Mouse (Mus musculus) heart, postnatal 36 days (tissue): ENCODE results near the gene Pik3cb. TPM values are rescaled to one million over a fixed set of nuclear protein-coding genes. Genes with fewer than 3 reads are reported as not detected.

Source experiments
- DNase-seq, 2 experiments: peaks; one replicate each; pipeline ENCODE4 v3.0.0; 2021 to 2022
- intact Hi-C: fragments of 180-260 bp; cut with DNase I; formaldehyde crosslinking; loops from one replicate; pipeline ENCODE4 v1.15.1; 2025
- total RNA-seq, 2 experiments: library from RNA; stranded (reverse); gene quantifications; 2 replicates each; pipeline ENCODE4 v1.2.3; 2021

Gene Pik3cb
- total RNA-seq, 2 experiments from 2014 or later, result 10.8 to 11.6 TPM

DNA sequence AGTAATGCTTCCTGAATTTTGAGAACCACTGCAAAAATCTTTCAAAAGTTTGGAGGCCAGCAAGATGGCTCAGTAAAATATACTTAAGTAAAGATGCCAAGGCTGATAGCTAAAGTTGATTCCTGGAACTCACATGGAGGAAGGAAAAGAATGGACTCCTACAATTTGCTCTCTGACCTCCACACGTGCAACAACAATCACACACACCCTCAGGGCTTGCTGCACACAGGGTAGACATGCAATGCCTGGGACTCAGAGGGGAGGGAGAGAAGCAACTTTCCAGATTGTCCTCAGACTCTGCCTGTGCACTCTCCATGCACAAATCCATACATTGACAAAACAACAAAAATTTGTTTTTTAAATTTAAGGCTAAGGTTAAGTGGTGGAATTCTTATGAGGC is 42.8 kb downstream of the Pik3cb start:
- no peak for DNase-seq
- intact Hi-C loops, result loop anchor here (2.0 kb wide), 1 partner anchor 43 kb away; the partner anchor contains the start of gene Pik3cb

DNA sequence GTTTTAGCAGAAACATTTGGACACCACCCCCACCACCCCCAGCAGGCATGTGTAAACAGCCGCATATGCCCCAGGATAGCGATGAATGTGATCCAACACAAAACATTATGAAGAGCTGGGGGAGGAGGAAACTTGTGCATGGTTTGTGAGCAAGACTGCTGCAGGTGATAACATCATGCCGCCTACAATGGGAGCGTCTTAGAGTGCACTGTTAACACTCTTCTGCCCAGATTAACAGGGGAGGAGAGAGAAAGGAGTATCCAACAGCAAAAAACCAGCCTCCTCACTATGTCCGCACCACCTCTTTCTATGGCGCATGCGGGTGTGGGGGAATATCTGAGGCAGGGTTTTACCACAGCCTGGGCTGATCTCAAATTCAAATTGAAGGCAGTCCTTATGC is 45.2 kb downstream of the Pik3cb start:
- intact Hi-C loops, result no loop called here
- DNase-seq, result no peak

DNA sequence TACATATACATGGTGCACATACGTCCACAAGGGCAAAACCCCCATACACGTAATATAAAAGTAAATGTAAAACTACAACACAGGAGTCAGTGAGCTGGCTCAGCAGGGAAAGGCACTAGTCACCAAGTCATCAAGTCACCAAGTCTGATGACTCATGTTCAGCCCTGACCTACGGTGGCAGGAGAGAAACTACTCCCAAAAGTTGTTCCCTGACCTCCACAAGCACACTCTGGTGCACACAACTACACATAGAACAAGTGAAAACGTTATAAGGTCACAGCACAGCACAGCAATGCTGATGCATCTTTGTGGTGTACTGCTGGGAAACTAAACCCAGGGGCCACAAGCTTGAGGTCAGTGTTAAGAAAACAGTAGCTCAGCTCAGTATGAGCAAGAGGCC is 49.9 kb downstream of the Pik3cb start:
- DNase-seq, result no peak
- intact Hi-C loops, result no loop called here

DNA sequence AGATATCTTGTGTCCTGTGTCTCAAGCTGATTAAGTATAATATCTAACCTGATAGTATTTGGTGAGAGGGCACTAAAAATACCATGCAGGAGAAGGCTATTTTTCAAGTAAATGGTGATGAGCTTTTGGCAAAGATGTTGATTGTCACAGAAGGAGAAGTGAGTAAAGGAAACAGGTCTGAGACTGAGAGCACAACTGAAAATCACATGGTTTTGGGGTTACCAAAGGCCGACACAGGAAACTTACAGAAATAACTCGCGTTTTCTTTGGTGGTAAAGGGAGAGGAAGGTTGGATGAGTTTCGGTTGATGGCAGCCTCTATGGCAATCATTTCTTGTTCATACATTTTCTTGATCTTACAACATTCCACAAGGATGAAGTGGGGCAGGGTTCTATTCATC is 50.5 kb downstream of the Pik3cb start:
- DNase-seq, result no peak
- intact Hi-C loops, result no loop called here

DNA sequence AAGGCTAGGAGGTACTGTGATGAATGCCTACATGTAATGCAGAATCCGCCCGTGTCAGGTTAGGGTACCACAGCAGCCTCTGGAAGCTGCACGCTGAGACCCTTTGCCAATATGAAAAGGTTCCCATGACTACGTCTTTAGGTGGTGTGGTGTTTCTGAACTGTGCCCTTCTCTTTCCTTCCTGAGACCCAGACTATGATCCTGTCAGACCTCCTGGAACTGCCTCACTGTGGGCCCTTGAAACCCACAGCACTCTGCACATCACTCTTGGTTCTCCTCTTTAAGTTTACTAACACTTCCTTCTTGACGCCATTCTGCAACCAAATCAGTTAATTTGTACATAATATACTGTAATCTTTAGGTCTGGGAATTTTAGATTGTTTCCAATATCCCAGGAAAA is 58.7 kb downstream of the Pik3cb start:
- no peak for DNase-seq
- intact Hi-C loops, result loop anchor here (5.0 kb wide), 1 partner anchor 161 kb away; the partner anchor contains the start of gene Cep70

DNA sequence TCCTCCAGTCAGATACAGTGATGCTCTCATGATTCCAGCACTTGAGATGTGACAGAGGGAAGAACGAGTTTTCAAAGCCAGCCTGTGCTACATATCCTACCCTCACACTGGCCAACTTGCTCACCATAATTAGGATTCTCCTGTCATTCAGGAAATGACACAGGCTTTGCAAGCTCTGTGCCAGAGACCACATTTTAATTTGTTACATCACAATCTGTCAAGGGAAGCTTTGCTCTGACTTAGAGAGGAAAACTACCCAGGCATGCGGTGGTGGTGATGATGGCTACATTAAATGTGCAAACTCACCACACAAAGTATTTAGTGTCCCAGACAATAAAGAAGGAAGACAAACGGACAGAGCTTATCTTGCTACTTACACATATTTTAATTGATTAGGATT is 59.1 kb downstream of the Pik3cb start:
- intact Hi-C loops, result loop anchor here (5.0 kb wide), 1 partner anchor 161 kb away; the partner anchor contains the start of gene Cep70
- DNase-seq, result no peak

DNA sequence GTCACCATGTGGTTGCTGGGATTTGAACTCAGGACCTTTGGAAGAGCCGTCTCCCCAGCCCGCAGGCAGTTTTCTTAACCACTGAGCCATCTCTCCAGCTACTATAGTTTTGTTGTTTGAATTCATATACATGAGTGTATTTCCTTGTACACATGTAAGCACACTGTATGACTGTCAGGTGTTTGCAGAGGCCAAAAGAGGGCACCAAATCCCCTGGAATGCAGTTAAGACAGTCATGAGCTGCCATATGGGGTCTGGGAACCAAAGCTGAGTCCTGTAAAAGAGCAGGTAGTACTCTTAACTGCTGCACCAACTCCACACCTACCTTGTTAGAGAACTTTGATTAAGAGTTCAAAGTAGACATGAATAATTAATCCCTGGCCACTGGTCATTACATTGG is 59.8 kb downstream of the Pik3cb start:
- DNase-seq, result no peak
- intact Hi-C loops, result loop anchor here (5.0 kb wide), 1 partner anchor 162 kb away; the partner anchor contains the start of gene Cep70

DNA sequence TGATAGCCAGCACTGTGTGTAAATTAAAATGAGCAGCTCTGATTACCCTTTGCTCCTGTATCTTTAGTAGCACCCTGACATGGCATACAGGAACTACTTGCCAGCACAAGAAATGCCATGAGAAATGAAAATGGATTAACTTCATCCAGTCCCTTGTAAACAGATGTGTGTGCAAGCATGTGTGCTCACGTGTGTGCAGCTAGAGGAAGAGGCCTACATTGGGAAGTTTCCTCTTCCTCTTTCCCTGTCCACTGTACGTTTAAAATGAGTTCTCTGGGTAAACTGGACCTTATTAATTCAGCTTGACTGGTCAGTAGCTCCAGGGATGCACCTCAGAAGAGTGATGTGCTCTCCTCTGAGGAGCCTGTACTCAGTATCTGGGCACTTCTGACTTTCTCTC is 66.0 kb downstream of the Pik3cb start:
- intact Hi-C loops, result no loop called here

DNA sequence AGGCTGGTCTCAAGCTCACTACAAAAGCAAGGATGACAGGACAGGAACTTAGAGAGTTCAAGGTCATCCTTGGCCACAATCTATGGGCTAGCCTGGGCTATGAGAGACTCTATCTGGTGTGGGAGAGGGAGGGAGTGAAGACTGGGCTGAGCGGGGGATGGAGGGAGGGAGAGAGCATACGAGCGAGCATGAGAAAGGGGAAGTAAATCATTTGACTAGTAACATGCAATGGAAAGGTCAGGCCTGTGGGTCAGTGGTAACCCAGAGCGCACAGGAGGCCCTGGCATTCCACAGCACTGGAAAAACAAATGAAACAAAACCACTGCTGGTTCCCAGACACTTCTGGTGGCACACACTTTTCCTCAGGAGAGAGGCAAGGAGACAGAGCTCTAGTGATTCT is 67.9 kb downstream of the Pik3cb start:
- DNase-seq, result no peak
- intact Hi-C loops, result no loop called here

More for the DNA sequence above, 66.0 kb downstream of the Pik3cb start:
- no peak for DNase-seq

DNA sequence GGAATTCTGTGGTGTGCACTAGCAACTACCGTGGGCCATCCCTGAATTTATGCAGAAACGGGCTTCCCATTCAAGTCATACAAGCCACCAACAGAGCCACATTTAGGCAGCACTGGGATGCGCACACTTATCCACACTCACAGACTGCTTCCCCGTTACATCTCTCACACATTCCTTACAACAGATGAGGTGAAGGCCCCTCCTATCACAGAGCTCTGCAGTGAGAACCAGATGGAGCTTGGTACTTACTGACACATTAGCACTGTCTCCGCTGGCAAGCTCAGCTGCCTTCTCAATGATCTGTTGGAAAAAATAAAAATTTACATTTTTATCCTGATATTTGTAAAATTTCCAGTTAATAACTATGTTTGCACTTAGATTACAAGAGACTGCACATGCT is 75.1 kb downstream of the Pik3cb start:
- intact Hi-C loops, result loop anchor here (10.0 kb wide), 1 partner anchor 509 kb away; the partner anchor contains the start of gene Dbr1
- DNase-seq, result no peak

DNA sequence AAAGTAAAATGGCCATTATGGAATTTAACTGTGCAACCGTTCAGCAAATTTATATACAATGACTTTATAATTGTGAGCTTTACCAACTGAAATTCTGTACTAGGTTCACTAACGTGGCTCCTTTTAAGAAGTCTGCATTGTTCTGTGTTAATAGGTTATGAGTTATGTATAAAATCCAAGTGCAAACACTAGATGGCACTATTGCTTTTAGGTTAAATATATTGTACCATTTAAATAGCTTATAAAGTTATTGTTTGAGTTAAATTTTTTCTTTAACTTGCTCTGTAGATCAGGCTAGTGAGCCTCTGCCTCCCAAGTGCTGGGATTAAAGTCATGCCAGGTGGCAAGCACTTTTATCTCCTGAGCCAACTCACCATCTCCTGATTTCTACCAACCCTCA is 76.2 kb downstream of the Pik3cb start:
- intact Hi-C loops, result loop anchor here (1.0 to 10.0 kb wide), 3 partner anchors 178 to 511 kb away; partner anchors contain the start of gene Dbr1
- no peak for DNase-seq

DNA sequence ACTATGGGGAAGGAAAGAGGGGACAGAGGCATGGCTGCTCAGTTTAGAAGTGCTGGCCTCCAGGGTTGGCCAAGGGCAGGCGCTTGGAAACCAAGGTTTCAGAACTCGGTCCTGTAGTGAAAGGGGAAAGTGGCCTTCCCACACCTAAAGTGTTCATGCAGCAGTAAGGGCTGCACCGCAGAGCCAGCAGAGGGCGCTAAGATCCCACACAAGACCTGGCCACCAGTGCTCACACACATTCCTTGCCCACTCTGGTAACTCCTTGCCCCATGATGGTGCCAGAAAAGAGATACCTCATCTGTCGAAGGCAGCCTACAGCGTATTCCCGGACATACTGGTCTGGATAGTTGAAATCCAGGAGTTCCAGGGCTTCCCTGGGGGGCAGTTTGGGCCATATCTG is 77.9 kb downstream of the Pik3cb start:
- intact Hi-C loops, result loop anchor here (1.0 to 10.0 kb wide), 3 partner anchors 314 to 512 kb away; partner anchors contain the start of gene Dbr1
- DNase-seq, result peak; percentile 77 to 80

DNA sequence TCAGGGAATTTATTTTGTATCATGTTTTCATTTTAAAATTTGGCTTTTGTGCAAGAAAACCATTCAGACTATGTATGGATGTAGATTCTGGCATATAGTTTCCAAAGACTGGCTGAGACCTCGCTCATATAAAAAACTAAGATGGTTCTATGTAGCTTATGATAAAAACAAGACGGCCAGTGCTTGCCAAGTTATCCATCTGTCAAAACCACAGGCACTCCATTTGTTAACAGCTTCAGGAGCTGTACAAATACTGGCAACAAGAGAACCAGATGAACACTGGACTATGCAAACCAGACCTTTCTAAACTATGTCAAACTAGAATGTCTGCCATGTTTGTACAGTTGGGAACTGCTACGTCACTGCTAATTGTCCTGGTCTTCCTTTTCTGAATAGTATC is 82.7 kb downstream of the Pik3cb start:
- no peak for DNase-seq
- intact Hi-C loops, result no loop called here

DNA sequence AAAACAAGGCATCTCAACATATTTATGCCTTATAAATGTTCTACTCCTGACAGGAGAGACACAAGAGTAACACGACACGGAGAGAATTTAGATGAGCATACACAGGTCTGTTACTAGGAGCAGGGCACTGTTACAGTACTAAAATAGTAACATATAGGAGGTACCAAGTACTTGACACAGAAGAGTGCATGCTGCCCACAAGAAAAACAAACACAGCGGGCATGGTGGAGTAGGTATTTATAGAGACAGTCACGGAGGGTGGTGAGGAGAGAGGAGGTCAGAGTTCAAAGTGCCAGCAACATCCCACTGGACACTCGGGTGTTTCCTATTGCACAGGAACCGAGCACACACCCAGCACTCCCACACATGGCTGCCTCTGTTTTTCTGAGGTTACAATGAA is 90.7 kb downstream of the Pik3cb start:
- DNase-seq, result peak in 1 of 2 experiments; percentile 7
- intact Hi-C loops, result loop anchor here (5.0 kb wide), 1 partner anchor 62 kb away; the partner anchor contains the start of gene Faim

DNA sequence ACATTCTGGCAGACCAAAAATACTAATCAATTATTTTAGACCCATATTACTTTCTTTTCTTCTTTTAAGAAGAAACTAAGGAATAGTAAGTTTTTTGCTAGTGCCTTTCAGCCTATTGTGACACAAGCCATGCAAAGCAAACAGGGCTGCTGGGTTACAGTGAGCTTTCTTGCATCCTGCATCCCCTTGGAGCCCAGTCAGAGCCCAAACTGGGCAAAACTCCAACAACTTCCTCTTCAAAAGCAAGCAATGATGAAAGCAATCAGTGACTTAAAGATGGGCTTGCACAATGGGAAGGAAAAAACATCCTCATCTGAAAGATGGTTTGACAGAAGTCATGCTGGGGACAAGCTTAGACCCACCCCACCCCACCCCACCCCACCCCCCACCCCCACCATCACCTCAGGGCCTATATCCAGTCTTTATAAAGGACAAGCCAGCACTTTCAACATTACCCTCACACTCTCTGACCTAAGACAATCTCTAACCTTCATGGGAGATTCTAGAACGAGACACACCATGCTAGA is 91.6 kb downstream of the Pik3cb start:
- peak; percentile 11 to 18 for DNase-seq
- intact Hi-C loops, result loop anchor here (5.0 kb wide), 1 partner anchor 61 kb away; the partner anchor contains the start of gene Faim

DNA sequence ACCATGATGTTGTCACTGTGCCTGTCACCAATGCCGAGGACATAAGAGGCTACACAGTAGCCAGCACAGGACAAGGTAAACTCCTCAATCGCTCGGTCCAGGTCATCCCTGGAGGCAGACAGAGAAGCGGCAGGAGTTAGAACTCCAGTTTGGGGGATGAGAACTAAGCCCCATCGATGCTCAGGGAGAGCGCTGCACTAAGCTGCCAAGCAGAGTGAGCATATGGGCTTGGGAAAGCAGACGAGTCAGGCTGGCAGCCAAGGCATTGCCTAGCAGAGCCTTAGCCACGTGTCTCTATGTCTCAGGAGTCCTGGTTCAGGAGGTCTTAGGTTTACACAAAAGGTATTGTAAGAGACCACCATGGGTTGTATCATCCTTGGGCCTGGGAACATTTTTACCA is 95.7 kb downstream of the Pik3cb start:
- DNase-seq, result no peak
- intact Hi-C loops, result loop anchor here (5.0 kb wide), 1 partner anchor 57 kb away; the partner anchor contains the start of gene Faim

DNA sequence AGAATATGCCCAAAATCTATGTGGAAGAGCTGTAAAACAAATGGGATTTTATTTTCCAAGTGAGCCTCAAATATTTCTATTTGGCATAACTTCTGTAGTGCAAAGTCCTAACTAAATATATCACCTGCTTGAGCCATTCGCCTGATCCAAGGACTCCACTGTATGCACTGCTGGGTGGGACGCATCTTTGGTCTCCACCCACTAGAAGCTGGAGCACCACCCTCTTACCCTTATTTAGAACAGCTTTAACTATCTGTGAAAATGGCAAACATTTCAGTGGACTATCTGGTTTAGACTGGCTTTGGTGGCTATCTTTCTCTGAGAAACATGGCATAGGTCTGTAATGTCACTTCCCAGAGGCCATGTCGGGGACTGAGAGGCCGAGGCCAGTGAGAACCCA is 97.8 kb downstream of the Pik3cb start:
- DNase-seq, result no peak
- intact Hi-C loops, result no loop called here

DNA sequence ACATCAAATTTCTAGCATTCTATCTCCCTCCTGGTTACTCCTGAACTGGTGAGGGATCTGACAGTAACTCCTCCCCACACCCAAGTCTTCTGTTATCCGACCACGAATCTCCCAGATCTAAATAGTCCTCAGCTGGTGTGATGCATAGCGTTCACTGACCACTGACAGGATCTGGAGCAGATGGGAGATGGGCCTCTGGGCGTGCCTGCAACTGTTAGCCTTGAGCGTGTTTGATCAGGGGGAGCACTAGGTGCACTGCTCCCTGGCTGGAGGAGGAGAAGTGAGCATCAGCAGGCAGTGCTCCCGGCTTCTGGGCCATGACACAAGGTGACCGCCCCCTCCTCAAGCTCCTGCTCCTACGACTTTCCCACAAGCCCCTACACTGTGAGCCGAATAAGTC is 98.4 kb downstream of the Pik3cb start:
- DNase-seq, result no peak
- intact Hi-C loops, result no loop called here

DNA sequence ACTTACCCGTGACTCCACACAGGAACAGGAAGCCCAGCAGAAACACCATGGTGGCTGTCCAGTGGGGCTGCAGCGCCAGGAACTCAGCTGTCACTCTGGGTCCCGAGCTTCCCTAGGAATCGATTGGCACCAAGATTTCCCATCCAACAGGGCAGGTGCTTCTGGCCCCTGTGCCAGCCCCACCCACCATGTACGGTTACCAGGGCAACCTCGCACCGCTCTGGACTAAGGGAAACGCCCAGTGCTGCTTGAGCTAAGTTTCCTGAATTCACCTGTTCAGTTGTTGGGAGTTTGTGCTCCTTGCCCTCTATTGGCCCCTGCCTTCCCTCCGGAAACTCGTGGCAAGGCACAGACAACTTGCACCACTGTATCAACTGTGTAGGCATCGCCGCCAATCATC is 104.8 kb downstream of the Pik3cb start, which contains the start of gene Gm1123:
Gene Gm1123, minus strand, starts transcription at position 141 of the 400 bp plus-strand sequence.
- DNase-seq, result no peak
- intact Hi-C loops, result no loop called here

DNA sequence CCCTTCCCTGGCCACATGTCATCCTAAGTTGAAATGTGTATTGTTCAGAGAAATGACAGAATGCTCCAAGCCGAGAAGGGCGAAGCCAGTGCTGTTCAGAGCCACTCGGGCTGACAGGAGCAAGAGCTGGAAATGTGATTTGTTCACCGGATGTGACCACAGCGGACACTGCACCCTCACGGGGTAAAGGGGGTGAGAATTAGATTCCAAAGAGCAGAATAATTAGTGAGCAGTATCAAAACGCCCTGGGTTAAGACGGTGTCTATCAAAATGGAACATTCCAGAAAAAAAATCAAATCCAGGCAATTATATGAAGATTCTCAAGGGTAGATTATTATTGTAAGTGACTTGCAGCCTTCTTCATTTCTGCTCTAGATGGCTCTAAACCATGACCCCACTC is 106.3 kb downstream of the Pik3cb start:
- intact Hi-C loops, result no loop called here
- no peak for DNase-seq

DNA sequence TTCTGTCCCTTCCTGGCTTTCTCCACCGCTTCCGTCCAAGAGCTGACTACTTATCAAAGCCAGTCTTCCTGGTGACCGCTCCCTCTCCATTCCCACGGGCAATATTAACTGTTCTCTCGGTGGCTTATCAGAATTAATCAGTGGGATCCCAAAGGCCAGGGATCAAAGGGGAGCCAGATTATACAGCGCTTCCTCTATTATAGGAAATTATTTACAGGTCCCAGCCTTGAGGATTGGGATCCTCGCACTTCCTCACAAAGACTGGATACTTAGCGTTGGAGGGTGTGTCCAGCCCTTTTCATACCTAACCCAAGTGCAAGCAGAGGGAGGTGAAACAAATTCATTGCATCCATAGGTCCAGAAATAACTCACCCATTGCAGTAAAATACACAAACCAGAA is 108.4 kb downstream of the Pik3cb start:
- DNase-seq, result no peak
- intact Hi-C loops, result no loop called here

DNA sequence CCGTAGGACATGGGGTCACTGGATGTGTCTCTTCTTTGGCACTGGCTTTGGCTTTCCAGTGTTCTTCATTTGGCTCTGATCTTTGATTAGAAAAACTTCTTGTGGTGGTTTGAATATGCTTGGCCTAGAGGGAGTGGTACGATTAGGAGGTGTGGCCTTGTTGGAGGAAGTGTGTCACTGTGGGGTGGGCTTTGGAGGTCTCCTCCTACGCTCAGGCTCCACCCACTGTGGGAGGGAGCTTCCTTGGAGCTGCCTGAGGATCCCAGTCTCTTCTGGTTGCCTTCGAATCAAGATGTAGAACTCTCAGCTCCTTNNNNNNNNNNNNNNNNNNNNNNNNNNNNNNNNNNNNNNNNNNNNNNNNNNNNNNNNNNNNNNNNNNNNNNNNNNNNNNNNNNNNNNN is 118.7 kb downstream of the Pik3cb start:
- intact Hi-C loops, result no loop called here
- no peak for DNase-seq

DNA sequence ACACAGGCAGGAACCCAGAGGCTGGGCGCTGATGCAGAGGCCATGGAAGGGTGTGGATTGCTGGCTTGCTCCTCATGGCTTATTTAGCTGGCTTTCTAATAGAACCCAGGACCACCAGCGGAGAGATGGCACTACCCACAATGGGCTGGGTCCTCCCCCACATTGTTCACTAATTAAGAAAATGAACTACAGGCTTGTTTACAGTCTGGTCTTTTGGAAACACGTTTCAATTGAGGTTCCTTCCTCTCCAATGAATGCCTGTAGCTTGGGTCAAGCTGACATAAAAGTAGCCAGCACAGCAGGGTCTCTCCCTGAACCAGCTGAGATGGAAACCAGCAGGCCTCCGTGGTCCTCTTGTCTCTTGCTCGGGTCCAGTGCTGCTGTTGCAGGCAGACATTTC is 119.3 kb downstream of the Pik3cb start:
- intact Hi-C loops, result no loop called here

More for the DNA sequence above, 119.3 kb downstream of the Pik3cb start:
- DNase-seq, result no peak
